Mouse (Mus musculus): ENCODE data around the gene Fam171b. TPM values are rescaled to one million over a fixed set of nuclear protein-coding genes. Genes with fewer than 3 reads are reported as not detected.

The Fam171b gene
- total RNA-seq, 2 experiments from 2014 or later = 204 to 206 TPM

- no peak for TF ChIP-seq CTCF (IDR thresholded peaks at IDR 0.05)
- intact Hi-C loops (cut with DNase I) = loop anchor here (5.0 kb wide), 3 partner anchors 33 to 613 kb away; partner anchors contain the start of gene Calcrl
- Histone ChIP-seq H3K4me3 (peak overlapping the region; percentile 64), H3K27ac (peak overlapping the region; percentile 93)
- DNase-seq (ENCODE audit: extremely low spot score in 1 of 2, low spot score in 2 of 2) = peak; percentile 40 to 58
These were observed 1.6 kb downstream of the Fam171b start for GRCm38 (mm10) chr2:83814009-83814408.

GRCm38 (mm10) chr2:83816147-83816546 is 3.7 kb downstream of the Fam171b start:
- no peak overlapping the region for H3K27ac ChIP-seq
- no peak for DNase-seq (ENCODE audit: extremely low spot score in 1 of 2, low spot score in 2 of 2)
- H3K4me3 ChIP-seq = no peak overlapping the region; the same call in 1 of the 2 replicates
- intact Hi-C loops (cut with DNase I) = no loop called here
- TF ChIP-seq CTCF (IDR thresholded peaks at IDR 0.05) = no peak

GRCm38 (mm10) chr2:83825161-83825560 is 12.7 kb downstream of the Fam171b start:
- intact Hi-C loops (cut with DNase I) = no loop called here
- no peak overlapping the region for H3K4me3 ChIP-seq
- H3K27ac ChIP-seq = 0 out of 2 replicates have a peak overlapping the region, but pooled peaks have one; percentile 15
- no peak for DNase-seq (ENCODE audit: extremely low spot score in 1 of 2, low spot score in 2 of 2)
- no peak for TF ChIP-seq CTCF (IDR thresholded peaks at IDR 0.05)

- no peak for TF ChIP-seq CTCF (IDR thresholded peaks at IDR 0.05)
- intact Hi-C loops (cut with DNase I) = no loop called here
- DNase-seq (ENCODE audit: extremely low spot score in 1 of 2, low spot score in 2 of 2) = no peak
- peak overlapping the region; percentile 71 for H3K27ac ChIP-seq
- H3K4me3 ChIP-seq = no peak overlapping the region
These were observed 16.6 kb downstream of the Fam171b start for GRCm38 (mm10) chr2:83828895-83829539.

GRCm38 (mm10) chr2:83832903-83833302 is 20.5 kb downstream of the Fam171b start:
- no peak overlapping the region; the same call in 1 of the 2 replicates for H3K27ac ChIP-seq
- no peak overlapping the region for H3K4me3 ChIP-seq
- no peak for TF ChIP-seq CTCF (IDR thresholded peaks at IDR 0.05)
- no peak for DNase-seq (ENCODE audit: extremely low spot score in 1 of 2, low spot score in 2 of 2)
- intact Hi-C loops (cut with DNase I) = no loop called here

- H3K4me3 ChIP-seq = no peak overlapping the region
- intact Hi-C loops (cut with DNase I) = no loop called here
- peak overlapping the region; percentile 25; the same call in 1 of the 2 replicates for H3K27ac ChIP-seq
- no peak for DNase-seq (ENCODE audit: extremely low spot score in 1 of 2, low spot score in 2 of 2)
- no peak for TF ChIP-seq CTCF (IDR thresholded peaks at IDR 0.05)
These were observed 23.1 kb downstream of the Fam171b start for GRCm38 (mm10) chr2:83835313-83836070.

GRCm38 (mm10) chr2:83848495-83848894 is 36.1 kb downstream of the Fam171b start:
- DNase-seq (ENCODE audit: extremely low spot score in 1 of 2, low spot score in 2 of 2) = no peak

GRCm38 (mm10) chr2:83853423-83853822 is 41.0 kb downstream of the Fam171b start:
- Histone ChIP-seq H3K4me3 (no peak overlapping the region), H3K27ac (no peak overlapping the region)
- no peak for TF ChIP-seq CTCF (IDR thresholded peaks at IDR 0.05)
- no peak for DNase-seq (ENCODE audit: extremely low spot score in 1 of 2, low spot score in 2 of 2)
- intact Hi-C loops (cut with DNase I) = no loop called here

More at GRCm38 (mm10) chr2:83848495-83848894, 36.1 kb downstream of the Fam171b start:
- no peak overlapping the region for H3K4me3 ChIP-seq
- H3K27ac ChIP-seq = no peak overlapping the region
- intact Hi-C loops (cut with DNase I) = loop anchor here (5.0 kb wide), 1 partner anchor 36 kb away; the partner anchor contains the start of gene Fam171b
- TF ChIP-seq CTCF (IDR thresholded peaks at IDR 0.05) = no peak

GRCm38 (mm10) chr2:83856236-83856635 is 43.8 kb downstream of the Fam171b start:
- intact Hi-C loops (cut with DNase I) = no loop called here
- no peak for TF ChIP-seq CTCF (IDR thresholded peaks at IDR 0.05)
- no peak for DNase-seq (ENCODE audit: extremely low spot score in 1 of 2, low spot score in 2 of 2)
- Histone ChIP-seq H3K27ac (no peak overlapping the region), H3K4me3 (no peak overlapping the region)

- Histone ChIP-seq H3K4me3 (no peak overlapping the region), H3K27ac (no peak overlapping the region)
- intact Hi-C loops (cut with DNase I) = loop anchor here (5.0 kb wide), 1 partner anchor 72 kb away; the partner anchor contains the start of gene Fam171b
- TF ChIP-seq CTCF (IDR thresholded peaks at IDR 0.05) = no peak
- no peak for DNase-seq (ENCODE audit: extremely low spot score in 1 of 2, low spot score in 2 of 2)
These were observed 71.5 kb downstream of the Fam171b start for GRCm38 (mm10) chr2:83883850-83884420.

GRCm38 (mm10) chr2:83893701-83894100 is 81.3 kb downstream of the Fam171b start:
- TF ChIP-seq CTCF (IDR thresholded peaks at IDR 0.05) = no peak
- Histone ChIP-seq H3K27ac (no peak overlapping the region), H3K4me3 (no peak overlapping the region)
- no peak for DNase-seq (ENCODE audit: extremely low spot score in 1 of 2, low spot score in 2 of 2)
- intact Hi-C loops (cut with DNase I) = no loop called here
